Mouse (Mus musculus): ENCODE data around the gene Rbm34.

GRCm38 (mm10) chr8:126968107-126968506, 2.8 kb downstream of the Rbm34 start:
- TF ChIP-seq CTCF (IDR thresholded peaks at IDR 0.05 in 2 of 3, conservative IDR thresholded peaks at IDR 0.05 in 1 of 3; ENCODE audit: control insufficient read depth in 1 of 3, insufficient read depth in 1 of 3, low read depth in 2 of 3, low read length in 3 of 3, poor library complexity in 1 of 3, severe bottlenecking in 1 of 3), result no peak
- no peak for TF ChIP-seq USF2 (IDR thresholded peaks at IDR 0.05; ENCODE audit: borderline replicate concordance in 1 of 2, insufficient read depth in 1 of 2, low read depth in 1 of 2, low read length in 2 of 2)
- no peak for TF ChIP-seq SMC3 (IDR thresholded peaks at IDR 0.05; ENCODE audit: low read depth, low read length)
- no peak for TF ChIP-seq POLR2A (IDR thresholded peaks at IDR 0.05; ENCODE audit: control insufficient read depth in 1 of 2, insufficient read depth in 1 of 2, low read depth in 1 of 2, low read length in 2 of 2, poor library complexity in 1 of 2)
- no peak for TF ChIP-seq MAX (IDR thresholded peaks at IDR 0.05; ENCODE audit: low read length)
- no peak for TF ChIP-seq ELF1 (IDR thresholded peaks at IDR 0.05; ENCODE audit: low read depth, low read length)
- TF ChIP-seq EP300 (IDR thresholded peaks at IDR 0.05; ENCODE audit: low read depth in 1 of 2, low read length in 2 of 2), result no peak
- no peak for TF ChIP-seq SIN3A (IDR thresholded peaks at IDR 0.05; ENCODE audit: low read length)
- TF ChIP-seq POLR2AphosphoS2 (IDR thresholded peaks at IDR 0.05; ENCODE audit: low read length), result no peak
- no peak for TF ChIP-seq USF1 (IDR thresholded peaks at IDR 0.05; ENCODE audit: low read depth, low read length)
- TF ChIP-seq KAT2A (conservative IDR thresholded peaks at IDR 0.05; ENCODE audit: low read depth, low read length), result no peak
- TF ChIP-seq GATA1 (IDR thresholded peaks at IDR 0.05; ENCODE audit: low read depth, low read length), result no peak
- no peak for TF ChIP-seq TAL1 (IDR thresholded peaks at IDR 0.05; ENCODE audit: low read length)
